Mouse (Mus musculus) gastrocnemius, postnatal 25 days (tissue): ENCODE measurements around the gene Ikbip. TPM values are rescaled to one million over a fixed set of nuclear protein-coding genes. Genes with fewer than 3 reads are reported as not detected.

ENCODE experiments used
- DNase-seq: peaks from one replicate; pipeline ENCODE4 v3.0.0; 2022
- total RNA-seq, 2 experiments: library from RNA; stranded (reverse); gene quantifications; 1 replicate in 1 of 2; 2 replicates in 1 of 2; pipeline ENCODE4 v1.2.3; 2021

Gene Ikbip
- total RNA-seq, 2 experiments from 2014 or later, result 9.1 to 12.1 TPM

GRCm38 (mm10) chr10:91116958-91117357 lies 34.2 kb downstream of the Ikbip start:
- DNase-seq, result no peak

- DNase-seq, result no peak
Measured at GRCm38 (mm10) chr10:91122646-91123045, 39.9 kb downstream of the Ikbip start.

- peak; percentile 68 for DNase-seq
Measured at GRCm38 (mm10) chr10:91123281-91123827, 40.6 kb downstream of the Ikbip start.

- peak; percentile 99 for DNase-seq
Measured at GRCm38 (mm10) chr10:91123828-91124822, 41.4 kb downstream of the Ikbip start, which contains the start of gene Slc25a3. Slc25a3 (minus strand) TSS chr10:91124059.

GRCm38 (mm10) chr10:91126618-91127355 lies 44.0 kb downstream of the Ikbip start:
- no peak for DNase-seq

- no peak for DNase-seq
Measured at GRCm38 (mm10) chr10:91127395-91127794, 44.7 kb downstream of the Ikbip start.

GRCm38 (mm10) chr10:91128551-91129160 lies 45.9 kb downstream of the Ikbip start:
- DNase-seq, result no peak

- DNase-seq, result no peak
Measured at GRCm38 (mm10) chr10:91130792-91131191, 48.1 kb downstream of the Ikbip start.

- no peak for DNase-seq
Measured at GRCm38 (mm10) chr10:91131565-91131964, 48.8 kb downstream of the Ikbip start.

- DNase-seq, result no peak
Measured at GRCm38 (mm10) chr10:91135302-91135972, 52.7 kb downstream of the Ikbip start.

- no peak for DNase-seq
Measured at GRCm38 (mm10) chr10:91137400-91137799, 54.7 kb downstream of the Ikbip start.

GRCm38 (mm10) chr10:91138317-91138716 lies 55.6 kb downstream of the Ikbip start:
- no peak for DNase-seq

- no peak for DNase-seq
Measured at GRCm38 (mm10) chr10:91139148-91139766, 56.5 kb downstream of the Ikbip start.

- no peak for DNase-seq
Measured at GRCm38 (mm10) chr10:91141564-91141963, 58.8 kb downstream of the Ikbip start.

GRCm38 (mm10) chr10:91142654-91143191 lies 60.0 kb downstream of the Ikbip start:
- no peak for DNase-seq

- no peak for DNase-seq
Measured at GRCm38 (mm10) chr10:91143313-91144230, 60.8 kb downstream of the Ikbip start.

GRCm38 (mm10) chr10:91145413-91145812 lies 62.7 kb downstream of the Ikbip start:
- no peak for DNase-seq
